27 mouse cellular contexts compared by ENCODE assay signal in genomic region chr3:67828156-67828555, GRCm38 (mm10).
"Had no signal": no experiment of that assay in that cellular context is flagged by ENCODE, and none has a peak within 500 bp of the region (broad histone marks: within the 10 kb centered on the region; RNA-seq: fewer than 3 reads in every experiment).

No protein-coding gene starts in this region.

- ATAC-seq: hindbrain, postnatal 0 days; intestine, embryonic 16.5 days; liver, embryonic 12.5 days had no signal

- H3K4me2 ChIP-seq: heart, embryonic 11.5 days; heart, embryonic 13.5 days; heart, embryonic 15.5 days; hindbrain, embryonic 13.5 days; hindbrain, embryonic 15.5 days; kidney, embryonic 15.5 days; limb, embryonic 13.5 days; limb, embryonic 15.5 days; liver, embryonic 12.5 days had no signal

- H3K4me1 ChIP-seq: heart, embryonic 13.5 days; heart, embryonic 15.5 days; hindbrain, embryonic 13.5 days; hindbrain, embryonic 15.5 days; kidney, embryonic 15.5 days; limb, embryonic 13.5 days; limb, embryonic 15.5 days; liver, embryonic 12.5 days had no signal

- H3K27ac ChIP-seq: gastrocnemius, adult 2 months; heart, adult 2 months; heart, embryonic 13.5 days; heart, embryonic 15.5 days; hindbrain, embryonic 13.5 days; hindbrain, embryonic 15.5 days; hindbrain, postnatal 0 days; kidney, embryonic 15.5 days; kidney, postnatal 0 days; limb, embryonic 13.5 days; limb, embryonic 15.5 days; liver, embryonic 12.5 days; liver, embryonic 14.5 days had no signal

- H3K9me3 ChIP-seq: heart, embryonic 13.5 days; heart, embryonic 15.5 days; hindbrain, embryonic 15.5 days; kidney, embryonic 15.5 days; limb, embryonic 15.5 days; liver, embryonic 12.5 days had no signal

- H3K27me3 ChIP-seq: heart, embryonic 13.5 days; heart, embryonic 15.5 days; hindbrain, embryonic 13.5 days; hindbrain, embryonic 15.5 days; kidney, embryonic 15.5 days; limb, embryonic 13.5 days; limb, embryonic 15.5 days; liver, embryonic 12.5 days had no signal

- DNase-seq: gastrocnemius, adult 2 months; gastrocnemius, postnatal 14 days; gastrocnemius, postnatal 36 days; heart, adult 11 months; heart, adult 2 months; heart, postnatal 14 days; heart, postnatal 36 days; kidney, adult 11 months; kidney, adult 2 months; kidney, adult 9 months; kidney, postnatal 14 days; kidney, postnatal 36 days; layer of hippocampus, adult 9-11 months; layer of hippocampus, postnatal 36 days had no signal

- H3K9ac ChIP-seq: heart, embryonic 13.5 days; heart, embryonic 15.5 days; hindbrain, embryonic 13.5 days; hindbrain, embryonic 15.5 days; kidney, embryonic 15.5 days; limb, embryonic 13.5 days; limb, embryonic 15.5 days; liver, embryonic 12.5 days; liver, embryonic 14.5 days had no signal

- H3K36me3 ChIP-seq: heart, embryonic 13.5 days; heart, embryonic 15.5 days; hindbrain, embryonic 13.5 days; hindbrain, embryonic 15.5 days; kidney, embryonic 15.5 days; limb, embryonic 13.5 days; limb, embryonic 15.5 days; liver, embryonic 12.5 days had no signal

- H3K4me3 ChIP-seq: gastrocnemius, adult 2 months; heart, adult 2 months; heart, embryonic 13.5 days; heart, embryonic 15.5 days; hindbrain, embryonic 13.5 days; hindbrain, embryonic 15.5 days; kidney, embryonic 15.5 days; limb, embryonic 13.5 days; limb, embryonic 15.5 days; liver, embryonic 12.5 days had no signal
